Mouse (Mus musculus) hindbrain, embryonic 12.5 days (tissue): Measurements from ENCODE around the gene Ccr7. TPM values are rescaled to one million over a fixed set of nuclear protein-coding genes. Genes with fewer than 3 reads are reported as not detected.

Experiments
- ATAC-seq: fragments of 200-750 bp; cut with Nextera tagmentation; 2 replicates; pipeline ENCODE4 v1.8.0; 2017; ENCODE audit warnings: moderate TSS enrichment; ENCODE audit not compliant: low FRiP score
- H3K27ac ChIP-seq: fragments of 300-500 bp; sonication (generic); 2 replicates; pipeline ENCODE4 v1.5.1; 2016; ENCODE audit warnings: mild to moderate bottlenecking
- H3K27me3 ChIP-seq: fragments of 300-500 bp; sonication (generic); 2 replicates; pipeline ENCODE4 v1.6.1; 2016; ENCODE audit warnings: mild to moderate bottlenecking
- H3K36me3 ChIP-seq: fragments of 300-500 bp; sonication (generic); 2 replicates; pipeline ENCODE4 v1.6.1; 2016; ENCODE audit warnings: mild to moderate bottlenecking
- H3K4me1 ChIP-seq: fragments of 300-500 bp; sonication (generic); 2 replicates; pipeline ENCODE4 v1.6.1; 2016
- H3K4me2 ChIP-seq: fragments of 300-500 bp; sonication (generic); replicated peaks from 2 replicates; pipeline ENCODE4 v1.6.1; 2016; ENCODE audit warnings: mild to moderate bottlenecking
- H3K4me3 ChIP-seq: fragments of 300-500 bp; sonication (generic); 2 replicates; pipeline ENCODE4 v1.5.1; 2016; ENCODE audit warnings: mild to moderate bottlenecking
- H3K9ac ChIP-seq: fragments of 300-500 bp; sonication (generic); 2 replicates; pipeline ENCODE4 v1.6.1; 2016; ENCODE audit warnings: mild to moderate bottlenecking, moderate library complexity
- H3K9me3 ChIP-seq: fragments of 300-500 bp; sonication (generic); replicated peaks from 2 replicates; pipeline ENCODE4 v1.6.1; 2016; ENCODE audit warnings: mild to moderate bottlenecking
- WGBS: fragments of 180-500 bp; shearing (Covaris S2); methylation state at CpG from one replicate; pipeline ENCODE4 v1.1.7; 2016; 5-methylcytosine and 5-hydroxymethylcytosine counted together
- polyA plus RNA-seq: library from polyadenylated mRNA; unstranded; fragments of >200 nt; fragmentation: Nextera tagmentation; extraction: Ambion mirVana; gene quantifications from 2 replicates; pipeline ENCODE4 v1.2.1, GENCODE M21; 2016

The Ccr7 gene
- polyA plus RNA-seq, 1 experiment from 2014 or later, result 0.25 TPM

DNA sequence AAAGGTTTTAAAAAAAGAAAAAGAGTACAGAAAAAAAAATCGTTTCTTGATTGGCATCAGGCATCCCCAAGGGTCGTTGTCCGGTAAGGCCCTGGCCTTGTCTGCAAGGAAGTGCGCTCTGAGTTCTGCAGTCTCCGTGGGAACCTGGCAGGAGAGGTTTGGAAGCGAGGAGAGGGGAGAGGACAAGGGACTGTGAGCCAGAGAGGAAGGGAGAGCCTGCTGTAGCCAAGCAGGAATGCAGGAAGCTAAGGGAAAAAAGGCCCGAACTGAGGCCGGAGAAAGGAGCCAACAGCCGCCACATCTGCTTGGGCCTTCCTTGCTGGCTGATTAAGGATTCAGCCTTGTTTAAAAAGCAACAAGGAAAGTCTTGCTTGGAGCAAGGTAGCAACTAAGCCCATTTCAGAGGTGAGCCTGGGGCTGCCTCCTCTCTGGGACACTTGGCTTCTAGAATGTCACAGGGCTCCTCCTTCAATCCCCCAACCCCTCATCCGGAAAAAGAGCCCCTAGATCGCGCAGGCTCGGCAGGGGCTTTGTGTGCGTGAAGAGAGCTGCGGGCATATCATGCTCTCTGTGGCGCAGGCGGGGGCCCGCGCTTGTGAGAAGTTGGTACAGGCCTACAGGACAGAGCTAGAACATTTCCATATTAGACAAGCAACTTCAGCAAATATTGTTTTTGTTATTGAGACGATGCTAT, 34.2 kb downstream of the Ccr7 start:
- Histone ChIP-seq H3K4me1 (peaks cover 28% of the 10 kb centered on the region), H3K27me3 (no peaks in the 10 kb centered on the region), H3K36me3 (no peaks in the 10 kb centered on the region), H3K27ac (peak overlapping the region; percentile 70), H3K9ac (peak overlapping the region; percentile 41), H3K4me2 (0 out of 2 replicates have a peak overlapping the region, but pooled peaks have one; percentile 15), H3K4me3 (no peak overlapping the region), H3K9me3 (0 out of 2 replicates have a peak, but pooled peaks cover 7% of the 10 kb centered on the region)
- WGBS, result 41% methylated on average over 20 of the region's 20 CpGs
- ATAC-seq, result no peak

DNA sequence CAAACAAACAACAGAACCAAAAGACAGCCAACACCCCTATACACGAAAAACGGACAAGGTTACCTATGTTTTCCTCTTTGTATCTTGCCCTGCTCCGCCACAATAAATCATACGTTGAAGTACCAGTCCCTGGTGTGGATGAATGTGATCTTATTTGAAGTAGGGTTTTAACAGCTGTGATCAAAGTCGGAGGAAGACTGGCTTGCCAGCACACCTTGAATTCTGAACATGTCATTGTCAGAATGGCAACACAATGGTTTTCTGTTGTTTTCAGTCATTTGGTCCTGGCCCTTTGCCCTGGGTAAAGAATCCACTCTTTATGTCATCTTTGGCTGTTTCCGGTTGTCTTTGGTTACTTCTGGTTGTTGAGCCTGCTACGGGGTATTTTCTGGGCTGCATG, 35.9 kb downstream of the Ccr7 start:
- no peaks in the 10 kb centered on the region for H3K27me3 ChIP-seq
- 79% methylated on average over 7 of the region's 7 CpGs for whole genome bisulfite sequencing
- H3K9ac ChIP-seq, result no peak overlapping the region
- H3K36me3 ChIP-seq, result no peaks in the 10 kb centered on the region
- H3K4me2 ChIP-seq, result no peak overlapping the region
- H3K27ac ChIP-seq, result no peak overlapping the region
- no peak for ATAC-seq
- H3K9me3 ChIP-seq, result 0 out of 2 replicates have a peak, but pooled peaks cover 7% of the 10 kb centered on the region
- H3K4me1 ChIP-seq, result peaks cover 15% of the 10 kb centered on the region
- H3K4me3 ChIP-seq, result no peak overlapping the region

DNA sequence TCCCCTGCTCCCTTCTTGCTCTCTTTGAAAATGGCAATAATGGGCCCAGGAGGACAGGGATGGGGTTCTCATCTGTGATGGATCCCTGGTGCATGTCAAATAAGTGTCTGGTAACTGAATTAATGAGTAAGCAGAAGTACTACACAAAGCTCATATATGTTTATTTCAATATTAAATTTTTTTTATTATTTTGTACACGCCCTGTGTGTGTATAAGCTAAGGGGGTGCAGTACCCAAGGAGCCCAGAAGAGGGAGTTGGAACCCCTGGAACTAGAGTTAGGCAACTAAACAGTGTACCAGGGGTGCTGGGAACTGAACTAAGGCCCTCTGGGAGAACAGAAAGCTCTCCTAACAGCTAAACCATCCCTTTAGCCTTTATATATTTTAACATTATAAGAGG, 36.5 kb downstream of the Ccr7 start:
- H3K36me3 ChIP-seq, result no peaks in the 10 kb centered on the region
- 0 out of 2 replicates have a peak, but pooled peaks cover 2% of the 10 kb centered on the region for H3K9me3 ChIP-seq
- H3K4me1 ChIP-seq, result peaks cover 16% of the 10 kb centered on the region
- no peak overlapping the region for H3K4me2 ChIP-seq
- no peak overlapping the region for H3K4me3 ChIP-seq
- 97% methylated on average over 1 of the region's 1 CpGs for WGBS
- H3K9ac ChIP-seq, result no peak overlapping the region
- H3K27ac ChIP-seq, result no peak overlapping the region
- H3K27me3 ChIP-seq, result no peaks in the 10 kb centered on the region
- ATAC-seq, result no peak

DNA sequence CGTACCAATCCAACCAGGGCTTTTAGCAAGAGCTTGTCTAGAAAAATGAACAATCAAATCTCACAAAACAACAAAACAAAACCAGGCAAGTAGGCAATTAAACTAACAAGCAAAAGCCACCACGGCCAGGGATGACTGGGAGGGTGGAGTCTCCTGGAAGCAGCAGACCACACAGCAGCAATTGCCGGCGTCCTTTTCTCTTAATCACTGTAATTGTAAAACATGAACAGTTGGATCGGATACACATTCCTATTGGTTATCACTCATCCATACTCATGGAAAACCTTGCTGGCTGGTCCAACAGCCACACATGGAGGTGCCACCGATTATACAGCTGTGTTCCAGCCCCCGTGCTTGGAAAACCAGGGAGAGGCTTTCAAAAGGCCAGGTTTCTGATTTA, 37.0 kb downstream of the Ccr7 start:
- 89% methylated on average over 7 of the region's 7 CpGs for WGBS
- H3K9me3 ChIP-seq, result no peaks in the 10 kb centered on the region
- no peak overlapping the region for H3K4me3 ChIP-seq
- no peak overlapping the region for H3K27ac ChIP-seq
- peaks cover 19% of the 10 kb centered on the region for H3K4me1 ChIP-seq
- ATAC-seq, result no peak
- no peaks in the 10 kb centered on the region for H3K36me3 ChIP-seq
- H3K27me3 ChIP-seq, result no peaks in the 10 kb centered on the region
- no peak overlapping the region for H3K4me2 ChIP-seq
- no peak overlapping the region for H3K9ac ChIP-seq

DNA sequence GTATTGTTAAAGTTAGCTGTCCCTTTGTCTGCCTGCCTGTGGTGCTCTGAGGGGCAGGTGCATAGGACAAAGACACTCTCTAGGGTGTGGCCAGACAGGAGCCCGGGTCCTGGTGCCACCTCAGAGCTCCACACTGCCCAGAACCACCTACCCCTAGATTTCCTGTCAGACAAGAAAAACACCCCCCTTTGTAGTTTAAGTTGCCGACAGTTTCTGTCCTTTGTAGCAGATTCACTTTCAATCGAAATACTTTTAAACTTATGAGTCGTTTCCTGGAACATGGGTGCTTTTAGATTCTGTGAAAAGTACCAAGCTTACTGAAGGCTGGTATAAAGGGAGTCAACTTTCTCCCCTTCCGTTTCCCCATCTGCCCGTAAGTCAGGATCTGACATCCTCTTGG, 38.9 kb downstream of the Ccr7 start:
- no peak overlapping the region for H3K27ac ChIP-seq
- H3K9me3 ChIP-seq, result no peaks in the 10 kb centered on the region
- H3K9ac ChIP-seq, result no peak overlapping the region
- no peak overlapping the region for H3K4me2 ChIP-seq
- ATAC-seq, result no peak
- 77% methylated on average over 6 of the region's 6 CpGs for WGBS
- peaks cover 17% of the 10 kb centered on the region for H3K4me1 ChIP-seq
- no peak overlapping the region for H3K4me3 ChIP-seq
- no peaks in the 10 kb centered on the region for H3K36me3 ChIP-seq
- H3K27me3 ChIP-seq, result no peaks in the 10 kb centered on the region

DNA sequence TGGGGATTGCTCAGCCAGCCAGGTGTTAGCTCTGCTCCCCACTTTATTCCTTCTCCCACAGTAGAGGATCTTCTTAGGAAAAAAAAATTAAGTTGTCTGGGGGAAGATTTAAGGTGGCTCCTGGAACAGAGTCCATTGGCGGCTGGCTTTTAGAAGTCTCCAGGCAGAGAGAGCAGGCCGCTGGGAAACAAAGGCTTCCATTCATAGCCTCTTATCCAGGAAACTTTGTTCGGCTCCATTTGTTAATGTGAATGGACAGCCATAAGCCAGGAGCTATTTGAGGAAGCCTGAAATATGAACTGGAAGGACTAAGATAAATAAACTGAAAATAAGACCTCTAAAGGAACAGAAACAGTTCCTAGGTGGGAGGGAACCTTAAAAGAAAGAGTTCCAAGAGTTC, 41.8 kb downstream of the Ccr7 start:
- Histone ChIP-seq H3K36me3 (no peaks in the 10 kb centered on the region), H3K4me3 (no peak overlapping the region), H3K9ac (no peak overlapping the region), H3K4me2 (no peak overlapping the region), H3K27ac (peak overlapping the region; percentile 71), H3K9me3 (0 out of 2 replicates have a peak, but pooled peaks cover 2% of the 10 kb centered on the region), H3K27me3 (no peaks in the 10 kb centered on the region), H3K4me1 (peaks cover 12% of the 10 kb centered on the region)
- 0% methylated on average over 3 of the region's 3 CpGs for WGBS
- ATAC-seq, result no peak

DNA sequence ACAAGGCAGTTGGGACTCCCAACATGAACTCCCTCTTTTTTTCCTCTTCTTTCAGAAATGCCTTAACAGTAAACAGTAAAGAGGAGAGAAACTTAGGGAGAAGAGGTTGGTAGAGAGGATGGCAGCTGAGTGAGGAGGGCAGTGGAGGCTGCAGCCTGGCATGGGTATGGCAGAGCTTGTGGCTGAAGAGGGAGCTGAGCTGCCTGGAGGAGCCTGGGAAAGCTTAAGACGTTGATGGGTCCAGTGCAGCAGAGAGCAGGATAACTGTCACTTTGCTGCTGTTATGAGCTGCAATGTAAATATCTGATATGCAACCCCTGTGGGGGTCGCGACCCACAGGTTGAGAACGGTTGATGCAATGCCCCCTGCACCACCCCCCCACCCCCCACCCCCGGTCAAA, 42.2 kb downstream of the Ccr7 start:
- no peak for ATAC-seq
- no peaks in the 10 kb centered on the region for H3K27me3 ChIP-seq
- H3K9me3 ChIP-seq, result 0 out of 2 replicates have a peak, but pooled peaks cover 2% of the 10 kb centered on the region
- 24% methylated on average over 5 of the region's 5 CpGs for WGBS
- peak overlapping the region; percentile 71 for H3K27ac ChIP-seq
- H3K4me2 ChIP-seq, result no peak overlapping the region
- H3K36me3 ChIP-seq, result no peaks in the 10 kb centered on the region
- H3K4me3 ChIP-seq, result no peak overlapping the region
- H3K4me1 ChIP-seq, result peaks cover 12% of the 10 kb centered on the region
- H3K9ac ChIP-seq, result no peak overlapping the region

DNA sequence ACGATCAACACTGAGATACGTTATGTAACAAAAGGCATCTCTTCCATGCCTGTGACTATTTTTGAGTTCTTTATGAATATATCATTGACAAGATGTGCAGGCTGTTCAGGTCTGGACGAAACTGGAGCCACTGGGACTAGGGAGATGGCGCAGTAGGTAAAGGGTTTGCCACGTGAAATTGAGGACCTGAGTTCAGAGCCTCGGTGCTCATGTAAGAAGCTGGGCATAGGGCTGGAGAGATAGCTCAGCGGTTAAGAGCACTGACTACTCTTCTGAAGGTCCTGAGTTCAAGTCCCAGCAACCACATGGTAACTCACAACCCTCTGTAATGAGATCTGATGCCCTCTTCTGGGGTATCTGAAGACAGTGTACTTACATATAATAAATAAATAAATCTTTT, 43.2 kb downstream of the Ccr7 start:
- Histone ChIP-seq H3K9me3 (0 out of 2 replicates have a peak, but pooled peaks cover 2% of the 10 kb centered on the region), H3K27ac (no peak overlapping the region), H3K9ac (no peak overlapping the region), H3K4me3 (no peak overlapping the region), H3K4me2 (no peak overlapping the region), H3K27me3 (no peaks in the 10 kb centered on the region), H3K4me1 (peaks cover 12% of the 10 kb centered on the region), H3K36me3 (no peaks in the 10 kb centered on the region)
- no peak for ATAC-seq
- WGBS, result 91% methylated on average over 7 of the region's 7 CpGs

DNA sequence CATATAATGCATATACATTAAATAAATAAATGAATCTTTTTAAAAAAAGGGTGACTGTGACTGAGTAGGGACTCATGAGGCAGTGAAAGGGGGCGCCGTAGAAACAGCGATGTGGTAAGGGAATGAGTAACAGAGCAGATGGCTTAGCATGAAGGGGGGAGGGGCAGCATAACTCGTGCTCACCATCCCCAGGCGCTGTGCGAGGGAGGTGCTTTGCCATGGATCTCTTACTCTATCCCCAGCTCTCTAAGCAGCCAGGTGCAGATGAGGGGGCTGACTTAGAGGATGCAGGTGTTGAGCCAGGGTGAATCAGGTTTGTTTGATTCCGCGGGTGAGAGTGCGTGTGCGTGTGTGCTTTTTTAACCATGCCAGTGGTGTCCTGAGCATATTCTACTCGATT, 43.7 kb downstream of the Ccr7 start:
- no peak for ATAC-seq
- H3K9me3 ChIP-seq, result 0 out of 2 replicates have a peak, but pooled peaks cover 2% of the 10 kb centered on the region
- H3K9ac ChIP-seq, result no peak overlapping the region
- WGBS, result 67% methylated on average over 11 of the region's 11 CpGs
- H3K27me3 ChIP-seq, result no peaks in the 10 kb centered on the region
- peaks cover 12% of the 10 kb centered on the region for H3K4me1 ChIP-seq
- H3K4me3 ChIP-seq, result no peak overlapping the region
- H3K4me2 ChIP-seq, result no peak overlapping the region
- H3K27ac ChIP-seq, result no peak overlapping the region
- H3K36me3 ChIP-seq, result no peaks in the 10 kb centered on the region

DNA sequence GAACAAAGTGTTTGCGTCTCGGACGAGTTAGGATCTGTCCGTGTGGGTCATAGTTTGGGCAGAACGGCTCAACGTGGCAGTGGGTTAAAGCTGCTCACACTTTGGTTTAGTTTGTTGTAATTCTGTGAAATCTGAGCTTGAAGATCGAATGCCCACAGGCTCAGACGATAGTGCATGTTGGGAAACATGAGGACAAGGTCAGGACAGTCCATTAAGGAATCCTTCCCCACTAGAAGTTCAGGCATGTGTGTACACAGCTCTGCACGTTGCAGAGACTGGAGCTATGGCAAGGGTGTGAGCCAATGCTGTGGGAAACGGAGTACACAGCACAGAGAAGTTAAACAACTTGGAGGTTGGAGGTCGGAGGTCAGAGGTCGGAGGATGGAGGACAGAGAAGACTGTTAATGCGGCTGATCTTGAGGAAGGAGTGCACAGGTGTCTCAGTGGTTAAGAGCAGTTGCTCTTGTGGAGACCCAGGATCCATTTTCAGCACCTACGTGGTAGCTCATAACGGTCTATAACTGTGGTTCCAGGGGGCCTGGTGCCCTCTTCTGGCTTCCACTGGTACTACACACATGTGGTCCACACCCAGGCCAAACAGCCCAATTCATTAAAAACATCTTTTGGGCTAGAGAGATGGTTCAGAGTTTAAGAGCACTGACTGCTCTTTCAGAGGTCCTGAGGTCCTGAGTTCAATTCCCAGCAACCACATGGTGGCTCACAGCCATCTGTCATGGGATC, 44.3 kb downstream of the Ccr7 start:
- 0 out of 2 replicates have a peak, but pooled peaks cover 2% of the 10 kb centered on the region for H3K9me3 ChIP-seq
- H3K9ac ChIP-seq, result no peak overlapping the region
- H3K27me3 ChIP-seq, result no peaks in the 10 kb centered on the region
- WGBS, result 82% methylated on average over 15 of the region's 15 CpGs
- no peaks in the 10 kb centered on the region for H3K36me3 ChIP-seq
- peaks cover 12% of the 10 kb centered on the region for H3K4me1 ChIP-seq
- no peak overlapping the region for H3K27ac ChIP-seq
- H3K4me3 ChIP-seq, result no peak overlapping the region
- no peak overlapping the region for H3K4me2 ChIP-seq
- no peak for ATAC-seq

DNA sequence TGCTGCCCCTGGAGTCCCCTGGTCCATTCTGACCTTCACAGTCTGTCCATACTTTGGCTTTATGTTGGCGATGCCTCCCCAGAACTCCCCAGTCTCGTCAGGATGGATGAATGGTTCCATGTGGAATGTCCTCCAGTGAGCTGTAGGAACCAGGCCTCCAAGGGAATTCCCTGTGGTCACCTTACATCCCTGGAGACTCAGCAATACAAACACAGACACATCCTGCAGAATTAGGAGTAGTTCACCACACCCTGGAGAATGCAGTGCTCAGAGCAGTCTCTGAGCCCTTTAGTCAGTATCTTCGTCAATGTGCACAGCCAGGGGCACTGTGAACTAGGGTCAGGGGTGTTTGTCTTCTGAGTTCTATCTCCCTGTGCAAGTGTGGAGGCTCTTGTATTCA, 46.6 kb downstream of the Ccr7 start:
- Histone ChIP-seq H3K27me3 (no peaks in the 10 kb centered on the region), H3K4me1 (peaks cover 10% of the 10 kb centered on the region), H3K27ac (no peak overlapping the region), H3K4me2 (no peak overlapping the region), H3K9ac (no peak overlapping the region), H3K4me3 (no peak overlapping the region), H3K9me3 (0 out of 2 replicates have a peak, but pooled peaks cover 2% of the 10 kb centered on the region), H3K36me3 (no peaks in the 10 kb centered on the region)
- 58% methylated on average over 3 of the region's 3 CpGs for WGBS
- no peak for ATAC-seq

DNA sequence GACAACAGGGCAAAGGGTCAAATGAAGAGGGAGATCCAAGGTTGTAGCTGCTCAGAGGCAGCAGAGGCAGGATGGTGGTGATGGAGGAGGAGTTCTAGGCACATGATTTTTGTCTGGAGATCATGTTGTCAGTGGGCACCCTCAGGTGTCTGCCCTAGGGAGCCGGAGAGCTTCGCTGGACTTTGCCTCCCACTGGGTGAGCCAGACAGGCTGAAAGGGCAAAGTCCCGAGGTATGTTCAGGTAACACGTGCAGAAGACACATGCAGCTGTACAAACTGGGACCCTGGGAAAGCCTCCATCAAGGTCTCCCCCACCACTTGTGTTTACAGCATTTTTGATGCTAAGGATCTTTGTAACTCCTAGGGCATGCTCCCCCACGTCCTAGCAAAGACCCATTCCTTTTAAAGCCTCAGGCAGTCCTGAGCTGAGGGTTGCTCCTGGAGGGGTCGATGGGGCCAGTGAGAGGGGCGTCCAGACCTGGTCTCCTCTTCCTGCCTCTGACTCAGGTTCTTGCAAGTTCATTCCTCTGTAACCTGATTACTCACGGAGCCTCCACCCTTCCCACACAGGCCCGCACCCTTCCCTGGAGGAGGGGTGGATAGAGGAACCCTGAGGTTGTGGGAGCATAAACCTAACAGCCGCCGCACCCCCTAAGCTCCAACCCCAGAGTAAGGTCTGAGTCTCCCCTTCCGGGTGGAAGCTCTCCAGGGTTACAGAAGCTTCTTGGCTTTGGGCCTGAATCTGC, 48.7 kb downstream of the Ccr7 start:
- no peak overlapping the region for H3K4me2 ChIP-seq
- H3K36me3 ChIP-seq, result no peaks in the 10 kb centered on the region
- H3K9ac ChIP-seq, result no peak overlapping the region
- H3K4me3 ChIP-seq, result no peak overlapping the region
- 0 out of 2 replicates have a peak, but pooled peaks cover 2% of the 10 kb centered on the region for H3K9me3 ChIP-seq
- H3K27ac ChIP-seq, result no peak overlapping the region
- peaks cover 1% of the 10 kb centered on the region; the same call in 1 of the 2 replicates for H3K4me1 ChIP-seq
- ATAC-seq, result no peak
- 71% methylated on average over 12 of the region's 12 CpGs for WGBS
- H3K27me3 ChIP-seq, result no peaks in the 10 kb centered on the region
